Mouse (Mus musculus) kidney, postnatal 0 days (tissue): Measurements from ENCODE around the gene Mthfd1l. TPM values are rescaled to one million over a fixed set of nuclear protein-coding genes. Genes with fewer than 3 reads are reported as not detected.

ENCODE experiments used
- ATAC-seq: fragments of 200-750 bp; cut with Nextera tagmentation; replicated peaks from 2 replicates; pipeline ENCODE4 v1.8.0; 2017; ENCODE audit warnings: low read depth, moderate number of reproducible peaks, moderate TSS enrichment, moderate library complexity; ENCODE audit not compliant: low FRiP score
- DNase-seq: peaks from one replicate; pipeline ENCODE4 v3.0.0-alpha.2; 2016; ENCODE audit warnings: low spot score
- H3K27ac ChIP-seq: fragments of 300-500 bp; sonication (generic); 2 replicates; pipeline ENCODE4 v1.5.1; 2014; ENCODE audit warnings: mild to moderate bottlenecking
- H3K27me3 ChIP-seq: fragments of 300-500 bp; sonication (generic); 2 replicates; pipeline ENCODE4 v1.6.1; 2014; ENCODE audit warnings: low read length, mixed read lengths; ENCODE audit not compliant: insufficient read depth
- H3K36me3 ChIP-seq: fragments of 300-500 bp; sonication (generic); 2 replicates; pipeline ENCODE4 v1.6.1; 2014; ENCODE audit warnings: low read length, mixed read lengths; ENCODE audit not compliant: insufficient read depth
- H3K4me1 ChIP-seq: fragments of 300-500 bp; sonication (generic); replicated peaks from 2 replicates; pipeline ENCODE4 v1.6.1; 2014; ENCODE audit warnings: antibody characterized with exemption, low read length, mixed read lengths; ENCODE audit not compliant: insufficient read depth
- H3K4me2 ChIP-seq: fragments of 300-500 bp; sonication (generic); 2 replicates; pipeline ENCODE4 v1.6.1; 2014; ENCODE audit warnings: mild to moderate bottlenecking, low read length, moderate library complexity, mixed read lengths
- H3K4me3 ChIP-seq: fragments of 300-500 bp; sonication (generic); replicated peaks from 2 replicates; pipeline ENCODE4 v1.5.1; 2014; ENCODE audit warnings: low read depth, low read length
- H3K9ac ChIP-seq: fragments of 300-500 bp; sonication (generic); 2 replicates; pipeline ENCODE4 v1.6.1; 2014; ENCODE audit warnings: low read depth, low read length
- H3K9me3 ChIP-seq: fragments of 300-500 bp; sonication (generic); replicated peaks from 2 replicates; pipeline ENCODE4 v1.6.1; 2016; ENCODE audit warnings: low read length, inconsistent platforms, mixed read lengths
- CTCF ChIP-seq: IDR thresholded peaks from 2 replicates; pipeline ENCODE4 v1.5.1; 2016; ENCODE audit warnings: antibody characterized with exemption, low read depth, mild to moderate bottlenecking, moderate library complexity
- WGBS: fragments of 180-500 bp; shearing (Covaris S2); extraction: QIAGEN DNeasy Blood & Tissue Kit; methylation state at CpG from one replicate; pipeline ENCODE4 v1.1.7; 2014; 5-methylcytosine and 5-hydroxymethylcytosine counted together
- polyA plus RNA-seq: library from polyadenylated mRNA; unstranded; fragments of >200 nt; fragmentation: Nextera tagmentation; extraction: Ambion mirVana; gene quantifications from 2 replicates; pipeline ENCODE4 v1.2.1, GENCODE M21; 2015

Gene Mthfd1l
- 9.1 and 10.7 TPM in 2 replicates for polyA plus RNA-seq

DNA sequence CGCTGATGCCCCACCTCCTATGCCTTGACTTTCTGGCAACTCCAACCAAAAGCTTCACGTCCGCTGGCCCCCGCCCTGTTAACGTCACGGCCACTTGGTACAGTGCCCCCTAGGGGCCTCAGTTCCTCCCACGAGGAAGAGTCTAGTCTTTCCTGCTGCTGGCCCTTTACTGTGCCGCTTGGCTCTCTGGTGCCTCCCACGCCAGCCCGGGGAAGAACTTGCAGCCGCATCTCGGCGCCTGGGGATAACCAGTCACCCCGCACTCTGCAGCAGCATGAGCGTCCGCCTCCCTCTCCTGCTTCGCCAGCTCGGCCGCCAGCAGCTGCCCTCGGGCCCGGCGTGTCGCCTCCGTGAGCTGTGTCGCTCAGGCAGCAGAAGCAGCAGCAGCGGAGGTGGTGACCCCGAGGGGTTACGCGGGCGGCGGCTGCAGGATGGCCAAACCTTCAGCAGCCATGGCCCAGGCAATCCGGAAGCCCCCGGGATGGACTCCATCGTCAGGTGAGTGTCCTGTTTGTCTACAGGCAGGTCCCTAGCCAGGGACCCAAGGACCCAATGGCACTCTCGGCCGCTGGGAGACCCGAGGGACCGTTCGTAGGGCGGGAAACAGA lies at the start of gene Mthfd1l:
Gene Mthfd1l, plus strand, starts transcription at position 138 of the 608 bp plus-strand sequence.
- H3K9ac ChIP-seq, result peak within 1 kb of the TSS; percentile 71
- under 1% methylated on average over 40 of the region's 40 CpGs for WGBS
- H3K4me1 ChIP-seq, result peaks cover 9% of the 10 kb centered on the region
- peak within 1 kb of the TSS; percentile 87 for H3K4me2 ChIP-seq
- H3K9me3 ChIP-seq, result no peaks in the 10 kb centered on the region
- TF ChIP-seq CTCF, result peak; percentile 80
- ATAC-seq, result peak; percentile 71
- no peaks in the 10 kb centered on the region for H3K27me3 ChIP-seq
- peak within 1 kb of the TSS; percentile 93 for H3K27ac ChIP-seq
- H3K4me3 ChIP-seq, result peak within 1 kb of the TSS; percentile 55
- peak; percentile 94 for DNase-seq
- no peaks in the 10 kb centered on the region for H3K36me3 ChIP-seq

DNA sequence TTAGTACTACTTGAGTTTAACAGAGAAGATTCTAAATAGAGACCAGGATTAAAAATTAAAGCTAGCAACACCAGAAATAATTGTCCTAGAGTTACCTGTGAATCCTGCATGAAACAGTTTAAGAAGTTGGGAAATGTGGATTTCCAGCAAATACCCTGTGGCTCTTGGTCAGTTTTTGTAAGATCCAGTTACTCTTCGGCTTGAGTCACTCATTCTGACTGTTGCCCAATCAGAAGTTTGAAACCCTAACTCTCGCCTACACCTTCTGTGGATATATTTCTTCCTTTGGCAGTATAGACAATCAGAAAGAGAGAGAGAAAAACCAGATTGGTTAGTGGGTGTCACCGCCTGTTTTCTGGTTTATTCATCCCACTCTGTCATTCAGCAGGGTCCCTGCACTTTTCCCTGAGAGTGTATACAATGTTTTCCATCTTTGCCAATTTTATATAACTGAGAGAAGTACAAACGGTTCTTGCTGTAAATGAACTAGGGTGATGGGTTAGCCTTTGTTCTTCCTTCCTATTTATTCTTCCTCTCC lies 44.8 kb upstream of the Mthfd1l start:
- H3K27me3 ChIP-seq, result no peaks in the 10 kb centered on the region
- 0 out of 2 replicates have a peak, but pooled peaks cover 6% of the 10 kb centered on the region for H3K36me3 ChIP-seq
- H3K9ac ChIP-seq, result no peak overlapping the region
- no peak overlapping the region for H3K4me2 ChIP-seq
- DNase-seq (no peak), ATAC-seq (no peak)
- no peaks in the 10 kb centered on the region for H3K4me1 ChIP-seq
- no peak overlapping the region for H3K27ac ChIP-seq
- WGBS, result 77% methylated on average over 4 of the region's 4 CpGs
- no peak overlapping the region for H3K4me3 ChIP-seq
- no peak for TF ChIP-seq CTCF
- H3K9me3 ChIP-seq, result no peaks in the 10 kb centered on the region

DNA sequence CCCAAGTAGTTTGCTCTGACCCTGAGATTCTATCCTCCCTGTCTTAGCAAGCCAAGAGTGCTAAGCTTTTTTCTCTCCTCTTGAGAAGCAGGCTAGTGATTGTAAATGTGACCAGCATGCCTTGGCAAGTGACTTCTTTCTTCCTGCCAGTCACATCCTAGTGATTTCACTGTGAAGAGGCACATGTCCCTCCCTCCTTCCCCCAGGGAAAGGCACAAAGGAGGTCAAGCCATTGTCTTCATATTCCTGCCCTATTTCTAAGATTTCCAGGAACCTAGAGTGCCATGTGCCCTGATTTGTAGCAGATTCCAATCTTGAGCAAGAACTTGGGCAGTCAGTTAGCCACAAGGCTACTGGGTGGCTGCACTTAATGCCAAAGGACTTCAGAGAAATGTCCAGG lies 41.1 kb upstream of the Mthfd1l start:
- no peak for DNase-seq
- H3K27me3 ChIP-seq, result no peaks in the 10 kb centered on the region
- H3K4me3 ChIP-seq, result no peak overlapping the region
- no peak overlapping the region for H3K9ac ChIP-seq
- no peaks in the 10 kb centered on the region for H3K9me3 ChIP-seq
- H3K27ac ChIP-seq, result no peak overlapping the region
- no peak for ATAC-seq
- no peaks in the 10 kb centered on the region for H3K4me1 ChIP-seq
- TF ChIP-seq CTCF, result no peak
- no peak overlapping the region for H3K4me2 ChIP-seq
- 0 out of 2 replicates have a peak, but pooled peaks cover 6% of the 10 kb centered on the region for H3K36me3 ChIP-seq

DNA sequence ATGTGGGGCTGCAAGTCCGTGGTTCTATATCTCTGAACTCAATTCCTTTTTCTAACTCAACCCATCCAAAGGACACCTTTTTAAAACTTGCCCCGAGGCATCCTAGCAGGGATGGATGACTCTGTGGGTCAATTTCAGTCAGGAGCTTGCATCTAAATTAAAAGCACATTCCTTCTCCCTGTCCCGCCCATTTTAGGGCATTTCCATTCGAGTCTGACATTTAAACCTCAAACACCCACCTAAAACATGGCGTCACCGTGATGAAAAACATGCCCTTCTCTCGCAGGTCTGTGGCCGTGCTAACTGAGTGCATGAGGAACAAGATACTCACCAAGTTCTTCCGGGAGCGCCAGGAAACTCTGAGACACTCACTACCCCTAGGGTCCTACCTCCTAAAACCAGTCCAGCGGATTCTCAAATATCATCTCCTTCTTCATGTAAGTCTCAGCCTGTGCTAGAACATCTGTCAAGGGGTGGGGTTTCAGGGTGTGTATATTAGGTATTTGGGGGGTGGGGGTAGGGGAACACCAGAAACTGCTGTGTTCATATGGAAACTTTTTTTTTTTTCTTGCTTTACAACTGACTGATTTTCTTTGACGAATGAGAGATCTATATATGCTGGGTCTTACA lies 39.5 kb upstream of the Mthfd1l start:
- H3K27me3 ChIP-seq, result no peaks in the 10 kb centered on the region
- 66% methylated on average over 12 of the region's 12 CpGs for WGBS
- H3K4me2 ChIP-seq, result no peak overlapping the region
- ATAC-seq (no peak), DNase-seq (no peak)
- no peak overlapping the region for H3K27ac ChIP-seq
- no peak for TF ChIP-seq CTCF
- H3K9me3 ChIP-seq, result no peaks in the 10 kb centered on the region
- H3K36me3 ChIP-seq, result 0 out of 2 replicates have a peak, but pooled peaks cover 6% of the 10 kb centered on the region
- no peak overlapping the region for H3K4me3 ChIP-seq
- H3K9ac ChIP-seq, result no peak overlapping the region
- H3K4me1 ChIP-seq, result no peaks in the 10 kb centered on the region

DNA sequence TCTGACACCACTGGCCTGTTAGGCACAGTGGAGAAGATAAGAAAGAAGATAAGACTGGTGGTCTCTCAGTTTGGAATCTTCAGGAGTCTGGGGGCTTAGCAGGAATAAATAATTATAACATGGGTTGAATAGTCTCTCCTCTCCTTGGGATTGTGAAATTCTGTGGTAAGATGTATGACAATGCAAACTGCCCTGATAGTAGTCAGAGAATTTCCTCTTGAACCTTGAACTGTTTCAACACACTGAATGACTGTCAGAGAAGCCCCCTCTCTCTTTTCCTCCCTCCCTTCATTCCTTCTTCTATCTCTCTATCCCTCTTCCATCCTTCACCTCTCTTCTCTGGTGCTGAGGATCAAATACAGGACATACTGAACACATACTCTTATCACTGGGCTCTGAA lies 36.1 kb upstream of the Mthfd1l start:
- no peak overlapping the region for H3K9ac ChIP-seq
- DNase-seq (no peak), ATAC-seq (no peak)

DNA sequence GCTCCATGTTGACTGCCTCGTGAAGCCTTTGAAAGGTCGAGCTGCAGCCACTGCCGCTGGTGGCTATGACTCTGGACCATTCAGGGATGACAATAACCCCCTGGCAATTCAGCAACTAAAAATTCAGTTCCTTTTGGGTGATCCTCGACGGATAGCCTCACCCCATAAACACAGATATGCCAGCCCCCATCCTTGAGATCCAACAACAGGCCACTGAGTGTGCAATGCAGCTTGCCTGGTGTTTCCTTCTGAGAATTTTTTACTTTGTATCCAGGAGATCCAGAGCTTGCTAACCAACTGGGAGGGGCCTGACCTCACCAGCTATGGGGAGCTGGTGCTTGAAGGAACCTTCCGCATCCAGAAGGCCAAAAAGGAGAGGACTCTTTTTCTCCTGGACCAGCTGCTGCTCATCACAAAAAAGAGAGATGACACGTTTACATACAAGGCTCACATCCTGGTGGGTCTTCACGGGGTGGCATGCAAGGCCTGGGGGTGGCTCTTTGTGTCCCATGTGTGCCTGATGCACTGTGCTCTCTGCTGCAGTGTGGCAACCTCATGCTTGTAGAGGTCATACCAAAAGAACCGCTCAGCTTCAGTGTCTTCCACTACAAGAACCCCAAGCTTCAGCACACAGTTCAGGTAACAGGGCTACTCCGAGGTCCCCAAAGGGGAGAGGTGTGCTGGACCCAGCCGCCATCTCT lies 32.9 kb upstream of the Mthfd1l start:
- DNase-seq, result no peak
- TF ChIP-seq CTCF, result no peak
- Histone ChIP-seq H3K4me1 (0 out of 2 replicates have a peak, but pooled peaks cover 4% of the 10 kb centered on the region), H3K4me3 (no peak overlapping the region), H3K9ac (no peak overlapping the region), H3K9me3 (no peaks in the 10 kb centered on the region), H3K27ac (peak overlapping the region; percentile 64; the same call in 1 of the 2 replicates), H3K4me2 (no peak overlapping the region), H3K27me3 (no peaks in the 10 kb centered on the region), H3K36me3 (peaks cover 8% of the 10 kb centered on the region; the same call in 1 of the 2 replicates)
- ATAC-seq, result no peak
- 87% methylated on average over 11 of the region's 11 CpGs for WGBS

More for the DNA sequence above, 36.1 kb upstream of the Mthfd1l start:
- Histone ChIP-seq H3K36me3 (peaks cover 8% of the 10 kb centered on the region; the same call in 1 of the 2 replicates), H3K9me3 (no peaks in the 10 kb centered on the region), H3K4me1 (0 out of 2 replicates have a peak, but pooled peaks cover 4% of the 10 kb centered on the region), H3K27ac (no peak overlapping the region), H3K4me2 (no peak overlapping the region), H3K4me3 (no peak overlapping the region), H3K27me3 (no peaks in the 10 kb centered on the region)
- no peak for TF ChIP-seq CTCF
